Mouse (Mus musculus) ovary, postnatal 10 days (tissue): Measurements from ENCODE around the gene Dcaf11.

Experiments used
- DNase-seq: peaks from one replicate; pipeline ENCODE4 v3.0.0; 2022; ENCODE audit warnings: low spot score

Gene Dcaf11

DNA sequence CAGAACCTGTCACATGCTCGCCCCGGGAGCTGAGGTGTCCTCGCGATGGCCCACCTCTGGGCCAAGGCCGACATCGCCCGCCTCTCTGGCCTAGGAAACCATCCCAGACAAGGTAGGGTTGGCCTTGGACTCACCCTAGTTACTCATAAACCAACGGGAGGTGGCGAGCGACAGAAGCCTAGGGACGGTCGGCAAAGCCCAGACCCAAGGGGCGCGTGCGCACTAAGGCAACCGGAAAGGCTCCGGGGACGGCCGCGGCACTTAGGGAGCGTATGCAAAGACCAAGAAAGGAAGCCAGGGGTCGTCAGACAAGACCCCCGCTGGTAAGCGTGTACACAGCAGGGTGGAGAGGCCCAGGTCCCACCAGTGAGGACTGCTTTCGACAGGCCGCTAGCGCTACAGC is at the start of gene Dcaf11:
Gene Dcaf11 (plus strand): TSS at position 208 of the 403 bp plus-strand sequence.
- DNase-seq: peak; percentile 86

DNA sequence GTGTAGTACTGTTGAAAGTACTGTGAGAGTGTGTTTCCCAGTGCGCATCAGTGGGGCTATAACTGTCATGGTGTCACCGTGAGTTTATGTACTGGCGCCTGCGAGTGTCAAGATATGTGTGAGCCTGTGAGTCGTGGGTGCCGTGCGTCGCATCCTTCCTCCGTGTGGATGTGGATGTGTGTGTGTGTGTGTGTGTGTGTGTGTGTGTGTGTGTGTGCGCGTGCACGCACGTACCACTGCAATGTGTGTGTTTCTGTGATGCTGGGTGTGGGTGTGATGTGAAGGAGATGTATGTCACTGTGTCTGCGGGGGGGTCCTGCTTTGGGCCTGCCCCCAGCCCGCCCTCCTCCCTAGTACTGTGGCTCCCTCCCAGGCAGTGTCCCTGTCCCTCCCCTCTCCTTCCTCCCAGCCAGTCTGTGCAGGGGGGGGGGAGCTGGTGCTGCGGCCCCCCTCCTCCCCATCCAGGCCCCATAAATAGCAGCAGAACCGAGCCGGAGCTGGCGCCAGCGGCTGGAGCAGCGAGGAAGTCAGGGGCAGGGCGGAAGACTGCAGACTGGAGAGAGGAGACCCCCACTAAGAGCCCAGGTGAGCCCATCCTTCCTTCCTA is 49.6 kb upstream of the Dcaf11 start, which contains the start of gene Cpne6:
Gene Cpne6 (plus strand): TSS at position 321 of the 607 bp plus-strand sequence.
- DNase-seq: no peak

DNA sequence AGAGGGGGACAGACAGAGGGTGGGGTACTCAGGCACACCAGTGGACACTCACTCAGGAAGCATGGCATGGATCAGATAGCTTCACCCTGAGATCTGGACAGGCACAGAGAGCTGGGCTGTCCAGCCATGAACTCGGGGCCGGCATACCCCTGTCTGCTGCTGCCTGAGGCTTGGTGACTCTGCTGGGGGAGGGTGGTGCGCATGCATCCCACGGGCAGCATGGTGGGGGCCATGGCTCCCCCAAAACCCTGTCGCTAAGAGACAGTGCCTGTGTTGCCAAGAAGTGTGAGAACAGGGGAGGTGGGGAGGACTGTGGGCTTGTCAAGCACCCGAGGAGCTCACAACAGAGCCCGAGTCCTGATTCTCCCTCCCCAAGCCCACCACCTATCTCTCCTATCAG is 48.8 kb upstream of the Dcaf11 start:
- no peak for DNase-seq

DNA sequence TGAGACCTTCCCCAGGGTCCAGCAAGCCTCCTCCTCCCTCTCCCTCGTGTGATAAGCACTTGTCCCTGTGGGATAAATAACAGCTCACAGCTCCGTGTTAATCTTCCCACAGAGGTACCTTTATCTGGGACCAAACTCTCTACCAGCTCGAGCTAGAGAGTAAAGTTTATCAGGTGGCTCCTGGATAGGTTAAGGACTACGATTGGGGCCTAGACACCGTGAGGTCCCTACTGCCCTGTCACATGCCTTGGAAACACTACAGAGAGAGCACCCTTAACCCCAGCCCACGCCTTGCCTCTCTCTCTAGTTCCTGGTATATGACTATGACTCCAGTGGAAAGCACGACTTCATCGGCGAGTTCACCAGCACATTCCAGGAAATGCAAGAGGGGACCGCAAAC is 45.9 kb upstream of the Dcaf11 start:
- DNase-seq: no peak

DNA sequence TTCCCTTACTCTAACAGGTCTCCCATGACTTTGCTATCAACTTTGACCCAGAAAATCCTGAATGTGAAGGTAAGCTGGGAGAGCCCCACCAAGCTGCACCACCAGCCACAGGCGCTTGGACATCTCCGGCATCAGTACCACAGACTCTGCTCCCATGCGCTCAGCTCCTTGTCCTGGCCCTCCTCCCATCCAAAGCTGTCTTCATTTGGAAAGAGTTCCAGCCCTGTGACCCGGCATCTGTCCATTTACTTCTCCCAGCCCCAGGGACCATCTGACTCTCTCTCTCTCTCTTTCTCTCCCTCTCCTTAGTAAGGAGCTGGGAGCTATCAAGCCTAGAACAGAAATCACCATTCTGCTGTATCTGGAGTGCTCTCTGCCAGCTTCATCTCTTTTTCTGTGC is 44.0 kb upstream of the Dcaf11 start:
- DNase-seq: no peak

DNA sequence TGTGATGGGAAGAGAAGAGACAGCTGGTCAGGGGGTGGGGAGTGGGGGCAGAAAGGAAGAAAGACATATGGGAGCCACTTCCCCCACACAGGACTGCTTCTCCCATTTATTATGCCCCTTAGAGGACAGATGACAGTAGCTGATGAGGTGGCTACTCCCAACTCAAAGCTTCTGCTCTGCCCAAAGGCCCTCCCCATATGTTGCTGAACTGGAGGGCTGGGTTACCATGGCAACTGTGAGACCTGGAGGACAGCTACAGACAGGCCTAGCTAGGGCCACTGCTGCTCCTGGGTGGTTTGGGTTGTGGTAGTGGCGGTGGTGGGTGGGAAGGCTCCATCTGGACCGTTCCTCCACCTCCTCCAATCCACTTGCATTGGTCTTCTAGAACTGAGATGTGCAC is 40.9 kb upstream of the Dcaf11 start:
- DNase-seq: no peak

DNA sequence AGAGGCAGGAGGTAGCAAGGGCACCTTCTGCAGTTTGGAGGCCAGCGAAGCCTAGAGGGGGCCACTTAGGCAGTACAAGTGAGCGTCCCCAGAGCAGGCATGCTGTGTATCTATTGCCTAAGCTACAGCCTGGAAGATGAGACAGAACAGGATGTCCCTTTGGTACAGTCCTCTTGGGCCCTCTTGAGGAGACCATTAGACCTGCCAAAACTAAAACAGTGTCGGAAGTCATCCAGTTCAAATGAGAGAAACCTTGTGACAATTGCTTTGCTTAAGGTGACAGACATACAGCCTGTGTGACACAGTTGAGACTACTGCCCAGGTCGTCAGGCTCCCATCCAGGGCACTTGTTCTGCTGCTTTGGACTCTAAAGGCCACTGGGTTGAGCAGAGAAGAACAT is 40.2 kb upstream of the Dcaf11 start:
- no peak for DNase-seq

DNA sequence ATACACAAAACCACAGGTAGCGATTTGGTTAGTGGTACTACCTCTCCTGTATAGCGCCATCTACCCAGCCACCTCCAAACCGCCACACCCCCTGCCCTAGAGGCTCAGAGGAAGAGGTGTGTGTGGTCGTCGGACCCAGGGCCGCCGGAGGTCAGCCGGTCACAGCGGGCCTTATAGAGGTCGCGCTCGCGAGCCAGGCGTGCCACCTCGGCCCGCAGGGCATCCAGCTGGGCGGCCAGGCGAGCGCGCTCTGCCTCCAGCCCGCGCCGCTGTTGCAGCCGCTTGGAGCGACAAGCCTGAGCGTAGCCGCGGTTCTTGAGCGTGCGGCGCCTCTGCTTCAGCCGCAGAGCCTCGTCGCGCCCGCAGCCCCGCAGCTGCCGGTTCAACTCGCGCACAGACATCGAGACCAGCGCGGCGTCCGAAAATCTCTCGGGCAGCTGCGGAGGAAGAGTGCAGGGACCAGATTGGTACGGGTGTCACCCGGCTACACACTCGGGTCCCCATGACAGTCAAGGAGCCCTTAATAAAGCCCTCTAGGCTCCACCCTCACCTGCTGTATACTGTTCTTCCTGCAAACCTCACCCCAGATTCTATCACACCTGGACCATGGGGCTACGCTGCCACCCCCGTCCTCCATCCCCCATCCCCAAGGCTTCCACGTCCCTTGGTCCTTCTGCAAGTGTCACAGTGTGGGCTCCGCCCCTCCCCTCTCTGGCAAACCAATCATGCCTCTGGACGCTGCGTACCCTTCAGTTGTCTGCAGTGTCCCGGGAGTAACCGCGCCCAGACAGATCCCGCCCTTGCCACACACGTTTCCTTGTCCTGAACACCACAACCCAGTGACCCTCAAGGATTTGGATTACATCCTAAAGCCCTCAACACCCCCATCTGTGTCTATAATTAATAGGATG is 39.1 kb upstream of the Dcaf11 start:
- DNase-seq: no peak

DNA sequence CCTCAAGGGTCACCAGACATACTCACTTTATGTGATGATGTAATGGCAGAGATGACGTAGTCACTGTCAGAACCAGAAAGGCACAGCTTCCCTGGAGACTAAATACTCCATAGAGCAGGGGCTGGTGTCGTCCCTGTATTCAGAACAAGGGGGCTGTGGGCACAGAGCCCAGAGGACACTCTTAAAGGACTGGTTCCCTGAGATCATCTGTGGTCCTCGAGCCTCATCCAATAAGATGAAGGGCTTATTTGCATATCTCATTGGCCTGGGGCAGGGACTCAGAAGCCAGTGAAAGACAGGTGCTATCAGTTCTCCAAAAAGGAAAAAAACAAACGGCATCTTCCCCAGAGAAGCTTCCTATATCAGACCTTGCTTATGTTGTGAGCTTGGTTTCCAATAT is 35.7 kb upstream of the Dcaf11 start:
- DNase-seq: no peak

DNA sequence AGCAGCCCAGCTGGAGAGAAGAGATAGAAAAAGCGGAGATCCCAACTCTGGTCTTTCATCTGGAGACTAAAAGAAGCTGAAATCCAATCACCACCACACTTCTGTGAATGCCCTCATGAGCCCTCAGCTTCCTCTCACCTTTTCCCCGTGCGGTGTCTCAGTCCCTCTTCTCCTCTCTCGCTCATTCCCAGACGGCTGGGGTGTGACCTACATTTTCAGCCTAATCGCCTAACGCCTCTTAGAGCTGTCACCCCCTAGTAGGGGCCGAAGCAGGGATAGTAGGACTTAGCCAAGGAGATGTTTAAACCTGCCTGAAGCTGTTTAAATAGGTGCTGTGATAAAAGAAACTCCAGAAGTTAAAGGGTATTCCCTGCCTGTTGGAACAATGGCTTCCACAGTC is 35.0 kb upstream of the Dcaf11 start, which contains the start of gene Nrl:
Gene Nrl (minus strand): TSS at position 197 of the 400 bp plus-strand sequence.
- DNase-seq: no peak

DNA sequence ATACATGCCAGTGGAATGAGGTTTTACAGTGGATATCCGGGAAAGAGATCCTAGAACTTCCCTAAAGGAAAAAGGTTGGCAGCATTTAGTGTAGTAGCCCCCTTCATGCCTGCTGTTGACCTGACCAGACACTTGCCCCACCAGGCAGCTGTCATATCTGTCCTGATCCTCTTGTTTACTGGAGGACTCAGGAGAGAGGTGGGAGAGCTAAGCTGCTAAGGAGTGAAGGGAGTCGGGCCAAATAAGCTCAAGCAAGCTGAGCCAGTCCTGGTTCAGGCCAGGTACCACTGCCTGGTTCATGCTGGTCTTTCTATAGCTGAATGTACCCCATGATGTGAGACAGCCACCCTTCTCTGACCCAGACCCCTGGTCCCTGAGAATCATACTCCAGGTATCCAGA is 33.1 kb upstream of the Dcaf11 start:
- DNase-seq: no peak

DNA sequence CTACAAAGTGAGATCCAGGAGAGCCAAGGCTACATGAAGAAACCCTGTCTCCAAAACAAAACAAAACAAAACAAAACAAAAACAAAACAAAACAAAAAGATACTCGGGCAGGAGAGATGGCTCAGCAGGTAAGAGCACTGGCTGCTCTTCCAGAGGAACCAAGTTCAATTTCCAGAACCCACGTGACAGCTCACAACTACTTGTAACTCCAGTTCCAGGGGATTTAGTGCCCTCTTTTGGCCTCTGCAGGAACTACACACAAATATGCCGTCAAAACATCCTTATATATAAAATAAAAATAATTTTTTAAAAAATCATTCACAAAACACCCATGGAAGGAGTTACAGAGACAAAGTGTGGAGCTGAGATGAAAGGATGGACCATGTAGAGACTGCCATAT is 31.9 kb upstream of the Dcaf11 start:
- DNase-seq: no peak

DNA sequence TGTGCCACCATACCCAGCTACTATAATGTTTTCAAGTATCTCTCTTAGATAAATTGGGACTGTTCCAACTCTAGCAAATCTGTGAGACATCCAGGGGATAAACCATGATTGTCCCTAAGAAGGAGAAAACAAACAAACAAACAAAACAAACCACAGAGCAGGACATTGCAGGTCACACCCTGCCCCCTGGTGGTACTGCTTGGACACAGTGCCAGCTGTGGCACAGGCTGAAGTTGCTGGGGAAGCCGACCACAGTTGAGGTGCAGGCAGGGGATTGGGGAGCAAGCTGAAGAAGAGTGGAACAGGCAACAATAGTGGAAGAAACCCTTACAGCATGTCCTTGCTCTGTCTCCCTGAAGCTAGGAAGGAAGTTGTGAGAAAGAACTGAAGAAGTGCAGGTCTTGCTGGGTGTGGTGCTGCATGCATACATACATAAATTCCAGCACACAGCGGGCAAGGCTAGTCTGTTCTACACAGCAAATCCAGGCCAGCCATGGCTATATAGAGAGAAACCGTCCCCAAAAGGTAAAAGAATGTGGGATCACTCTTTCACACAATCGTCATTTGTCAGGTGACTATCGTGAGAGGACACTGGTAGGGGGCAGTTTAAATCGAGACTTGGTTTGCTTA is 23.6 kb upstream of the Dcaf11 start:
- no peak for DNase-seq

DNA sequence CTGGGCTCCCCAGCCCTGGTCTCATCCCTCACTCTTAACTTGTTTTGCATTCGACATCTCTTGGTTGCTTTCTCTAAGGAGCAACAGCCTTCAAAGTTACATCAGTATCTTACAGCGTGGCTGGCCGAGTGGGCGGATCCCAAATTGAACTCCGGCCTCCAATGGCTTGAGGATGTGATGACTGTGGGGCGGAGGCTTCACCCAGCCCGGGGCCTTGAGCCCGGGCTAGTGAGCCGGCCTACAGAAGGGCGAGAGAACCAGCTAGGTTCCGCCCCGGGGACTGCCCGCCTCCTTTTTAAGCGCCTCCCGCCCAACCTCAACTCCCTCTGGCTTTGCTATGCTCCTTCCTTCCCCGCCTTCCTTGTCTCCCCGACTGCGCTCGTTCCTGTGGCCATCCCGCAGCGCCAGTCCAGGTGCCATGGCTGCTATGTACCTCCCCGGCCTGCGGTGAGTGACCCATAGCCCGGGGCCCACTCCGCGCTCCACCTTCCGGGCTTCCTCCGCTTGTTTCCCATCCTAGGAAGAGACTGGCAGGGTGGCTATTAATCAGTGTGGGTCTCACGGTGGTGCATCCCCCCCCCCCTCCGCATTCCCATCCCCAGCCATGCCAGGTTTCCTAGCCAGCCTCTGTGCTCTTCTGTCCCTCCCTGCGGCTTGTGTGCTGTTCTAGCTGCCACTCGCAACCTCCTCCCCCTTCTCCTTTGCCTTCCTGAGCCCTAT is 19.6 kb upstream of the Dcaf11 start, which contains the start of gene Pck2:
Gene Pck2 (plus strand): TSS at position 200 of the 720 bp plus-strand sequence.
- DNase-seq: peak; percentile 59

DNA sequence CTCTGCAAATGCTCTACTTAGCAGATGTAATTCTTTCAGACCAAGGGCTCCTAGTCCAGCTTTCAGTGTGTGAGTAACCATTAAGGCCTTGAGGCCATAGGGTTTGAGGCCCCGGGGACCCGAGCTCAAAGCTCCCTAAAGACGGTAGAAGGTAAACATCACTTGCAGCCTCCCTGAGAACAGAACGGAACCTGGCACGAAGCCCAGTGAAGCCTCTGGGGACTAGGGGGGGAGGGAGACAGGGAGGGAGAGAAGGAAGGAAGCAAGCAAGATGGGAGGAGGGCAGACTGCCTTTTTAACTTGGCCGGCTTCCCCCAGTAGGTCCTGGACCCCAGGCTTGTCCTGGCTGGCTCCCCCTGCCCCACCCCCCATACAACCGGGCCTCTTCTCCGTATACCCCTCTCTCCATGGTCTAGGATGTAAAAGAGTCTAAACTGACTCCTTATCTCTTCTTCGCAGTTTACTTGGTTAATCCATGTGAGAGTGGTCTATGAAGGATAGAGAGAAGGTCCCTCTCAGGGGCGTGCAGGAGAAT is 19.0 kb upstream of the Dcaf11 start:
- peak; percentile 75 for DNase-seq

DNA sequence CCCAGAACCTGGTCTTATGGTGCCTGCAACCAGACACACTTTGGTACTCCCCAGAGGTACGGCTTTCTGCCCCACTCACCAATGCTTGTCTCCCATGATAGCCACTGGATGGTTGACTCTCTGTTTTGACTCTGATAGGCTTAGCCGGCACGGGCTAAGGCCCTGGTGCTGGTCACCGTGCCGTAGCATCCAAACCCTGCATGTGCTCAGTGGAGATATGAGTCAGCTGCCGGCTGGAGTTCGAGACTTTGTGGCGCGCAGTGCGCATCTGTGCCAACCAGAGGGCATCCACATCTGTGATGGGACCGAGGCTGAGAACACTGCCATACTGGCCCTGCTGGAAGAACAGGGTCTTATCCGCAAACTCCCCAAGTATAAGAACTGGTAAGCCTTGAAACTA is 17.5 kb upstream of the Dcaf11 start:
- DNase-seq: no peak

DNA sequence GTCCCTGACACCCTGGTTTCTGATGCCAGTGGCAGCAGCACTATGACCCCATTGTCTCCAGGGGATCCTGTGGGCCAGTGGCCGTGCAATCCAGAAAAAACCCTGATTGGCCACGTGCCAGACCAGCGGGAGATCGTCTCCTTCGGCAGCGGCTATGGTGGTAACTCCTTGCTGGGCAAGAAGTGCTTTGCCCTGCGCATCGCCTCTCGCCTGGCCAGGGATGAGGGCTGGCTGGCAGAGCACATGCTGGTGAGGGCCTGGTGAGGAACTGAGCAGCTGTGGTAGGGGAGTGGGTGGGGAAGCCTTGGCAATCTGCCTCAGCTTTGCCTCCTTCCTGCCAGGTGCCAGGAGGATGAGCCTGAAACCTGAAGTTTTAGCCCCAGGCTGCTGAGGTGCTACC is 15.5 kb upstream of the Dcaf11 start:
- DNase-seq: no peak

DNA sequence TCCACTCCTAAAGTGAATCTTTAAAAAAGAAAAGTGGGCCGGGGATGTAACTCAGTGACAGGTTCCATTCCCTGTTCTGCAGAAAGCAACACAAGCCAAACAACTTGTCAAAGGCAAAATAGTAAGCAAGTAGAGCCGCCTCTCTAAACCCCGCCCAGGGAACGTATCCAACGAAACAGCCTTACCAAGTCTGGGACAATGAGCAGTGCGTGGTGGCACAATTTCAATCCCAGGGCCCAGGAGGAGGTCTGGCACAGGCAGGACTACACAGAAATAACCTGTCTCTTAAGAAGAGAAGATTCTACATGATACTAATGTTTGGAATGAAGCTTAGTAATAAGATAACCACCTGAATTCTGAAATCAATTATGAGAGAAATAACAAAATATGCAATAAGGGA is 9.6 kb upstream of the Dcaf11 start:
- no peak for DNase-seq

DNA sequence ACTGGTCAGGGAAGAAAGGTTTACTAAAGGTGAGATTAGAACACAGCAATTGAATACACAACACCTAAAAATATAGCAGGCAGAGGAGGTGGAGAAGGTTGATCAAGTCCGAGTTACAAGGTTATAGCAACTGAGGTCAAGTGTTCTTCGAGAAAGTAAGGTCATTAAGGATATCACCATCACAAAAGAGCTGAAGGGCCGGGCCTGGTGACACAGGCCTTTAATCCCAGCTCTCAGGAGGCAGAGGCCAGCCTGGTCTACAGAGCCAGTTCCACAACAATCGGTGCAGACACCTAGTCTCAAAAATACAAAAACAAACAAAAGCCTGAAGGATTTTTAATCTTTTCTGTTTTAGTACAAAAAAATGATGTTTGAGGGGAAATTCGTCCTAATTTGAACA is 8.5 kb upstream of the Dcaf11 start:
- no peak for DNase-seq

DNA sequence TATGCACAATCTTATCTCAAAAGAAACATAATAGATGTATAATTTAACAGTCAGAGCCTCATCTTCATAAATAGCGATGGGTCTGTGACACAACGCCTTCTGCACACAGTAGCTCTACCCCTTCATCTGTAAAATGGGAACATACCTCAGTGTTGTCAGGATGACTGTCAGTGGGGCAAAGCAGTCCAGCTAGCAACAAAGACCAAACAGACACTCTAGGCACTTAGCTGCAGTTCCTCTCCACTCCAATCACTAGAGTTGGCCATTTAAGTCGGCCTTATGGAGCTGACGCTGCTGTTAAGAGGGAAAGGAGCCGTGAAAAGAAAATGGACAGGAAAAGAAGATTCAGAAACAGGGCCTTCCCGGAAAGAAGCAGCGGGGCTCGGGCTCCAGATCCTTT is 8.0 kb upstream of the Dcaf11 start:
- DNase-seq: no peak

DNA sequence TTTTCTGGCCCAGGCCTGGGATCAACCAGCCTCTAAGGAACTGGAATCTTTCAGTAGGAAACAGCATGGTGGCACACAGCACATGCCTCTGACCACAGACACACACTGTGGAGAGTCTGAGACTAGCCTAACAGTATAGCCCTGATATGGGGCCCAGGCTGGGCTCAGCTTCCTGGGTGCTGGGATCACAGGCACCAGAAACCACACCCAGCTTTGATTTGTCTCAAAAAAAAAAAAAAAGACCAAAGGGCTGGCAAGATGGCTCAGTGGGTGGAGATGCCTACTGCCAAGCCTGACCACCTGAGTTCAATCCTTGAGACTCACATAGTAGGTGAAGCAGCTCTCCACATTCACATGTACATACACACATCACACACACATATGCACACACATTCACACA is 5.2 kb upstream of the Dcaf11 start:
- DNase-seq: no peak

DNA sequence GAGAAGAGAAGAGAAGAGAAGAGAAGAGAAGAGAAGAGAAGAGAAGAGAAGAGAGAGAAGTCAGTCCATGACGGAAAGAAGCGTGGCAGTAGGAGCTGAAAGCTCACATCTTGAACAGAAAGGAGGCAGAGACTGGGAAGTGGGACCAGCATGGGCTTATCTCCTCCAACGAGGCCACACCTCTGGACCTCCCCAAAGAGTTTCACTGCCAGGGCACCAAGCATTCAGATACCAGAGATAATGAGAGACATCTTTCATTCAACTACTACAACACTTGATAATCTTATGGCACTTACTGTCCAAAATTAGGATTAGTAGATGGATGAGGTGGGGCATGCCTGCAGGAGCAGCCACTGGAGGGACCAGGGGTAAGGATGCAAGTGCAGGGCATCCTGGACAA is 4.0 kb upstream of the Dcaf11 start:
- DNase-seq: no peak
